Mouse (Mus musculus): Measurements from ENCODE around the gene Map3k1.
A peak's percentile ranks its signal among the peaks of the same experiment; 100 is the strongest.

Map3k1 gene

GRCm38 (mm10) chr13:111812647-111813046 is 3.9 kb upstream of the Map3k1 start:
- no peak for DNase-seq (ENCODE audit: low spot score in 2 of 2)

- no peak for DNase-seq (ENCODE audit: low spot score in 2 of 2)
These were observed 2.3 kb upstream of the Map3k1 start for GRCm38 (mm10) chr13:111810998-111811628.

- DNase-seq (ENCODE audit: low spot score in 2 of 2), result peak in 1 of 2 experiments; percentile 23
These were observed 854 bp upstream of the Map3k1 start for GRCm38 (mm10) chr13:111809466-111810228.

GRCm38 (mm10) chr13:111808387-111808636 is 481 bp downstream of the Map3k1 start:
- DNase-seq (ENCODE audit: low spot score in 2 of 2), result no peak

GRCm38 (mm10) chr13:111807596-111808386 is 1.0 kb downstream of the Map3k1 start:
- no peak for DNase-seq (ENCODE audit: low spot score in 2 of 2)

- no peak for DNase-seq (ENCODE audit: low spot score in 2 of 2)
These were observed 1.6 kb downstream of the Map3k1 start for GRCm38 (mm10) chr13:111807105-111807595.

GRCm38 (mm10) chr13:111805738-111806722 is 2.8 kb downstream of the Map3k1 start:
- no peak for DNase-seq (ENCODE audit: low spot score in 2 of 2)

- DNase-seq (ENCODE audit: low spot score in 2 of 2), result no peak
These were observed 3.7 kb downstream of the Map3k1 start for GRCm38 (mm10) chr13:111804951-111805673.

GRCm38 (mm10) chr13:111804189-111804588 is 4.6 kb downstream of the Map3k1 start:
- no peak for DNase-seq (ENCODE audit: low spot score in 2 of 2)

- no peak for DNase-seq (ENCODE audit: low spot score in 2 of 2)
These were observed 5.3 kb downstream of the Map3k1 start for GRCm38 (mm10) chr13:111803506-111803905.

- no peak for DNase-seq (ENCODE audit: low spot score in 2 of 2)
These were observed 5.9 kb downstream of the Map3k1 start for GRCm38 (mm10) chr13:111802900-111803299.

- DNase-seq (ENCODE audit: low spot score in 2 of 2), result no peak
These were observed 6.5 kb downstream of the Map3k1 start for GRCm38 (mm10) chr13:111802271-111802665.

GRCm38 (mm10) chr13:111801662-111802270 is 7.0 kb downstream of the Map3k1 start:
- no peak for DNase-seq (ENCODE audit: low spot score in 2 of 2)

- no peak for DNase-seq (ENCODE audit: low spot score in 2 of 2)
These were observed 7.9 kb downstream of the Map3k1 start for GRCm38 (mm10) chr13:111800866-111801265.

GRCm38 (mm10) chr13:111798044-111798443 is 10.7 kb downstream of the Map3k1 start:
- no peak for DNase-seq (ENCODE audit: low spot score in 2 of 2)

- no peak for DNase-seq (ENCODE audit: low spot score in 2 of 2)
These were observed 11.8 kb downstream of the Map3k1 start for GRCm38 (mm10) chr13:111797021-111797420.

- DNase-seq (ENCODE audit: low spot score in 2 of 2), result no peak
These were observed 12.4 kb downstream of the Map3k1 start for GRCm38 (mm10) chr13:111796191-111796920.

GRCm38 (mm10) chr13:111792975-111793287 is 15.9 kb downstream of the Map3k1 start:
- no peak for DNase-seq (ENCODE audit: low spot score in 2 of 2)

GRCm38 (mm10) chr13:111792130-111792974 is 16.4 kb downstream of the Map3k1 start:
- no peak for DNase-seq (ENCODE audit: low spot score in 2 of 2)

Data from frontal cortex, postnatal 14 days (tissue).